ENCODE assay signal across 8 mouse cellular contexts in the genomic region with DNA sequence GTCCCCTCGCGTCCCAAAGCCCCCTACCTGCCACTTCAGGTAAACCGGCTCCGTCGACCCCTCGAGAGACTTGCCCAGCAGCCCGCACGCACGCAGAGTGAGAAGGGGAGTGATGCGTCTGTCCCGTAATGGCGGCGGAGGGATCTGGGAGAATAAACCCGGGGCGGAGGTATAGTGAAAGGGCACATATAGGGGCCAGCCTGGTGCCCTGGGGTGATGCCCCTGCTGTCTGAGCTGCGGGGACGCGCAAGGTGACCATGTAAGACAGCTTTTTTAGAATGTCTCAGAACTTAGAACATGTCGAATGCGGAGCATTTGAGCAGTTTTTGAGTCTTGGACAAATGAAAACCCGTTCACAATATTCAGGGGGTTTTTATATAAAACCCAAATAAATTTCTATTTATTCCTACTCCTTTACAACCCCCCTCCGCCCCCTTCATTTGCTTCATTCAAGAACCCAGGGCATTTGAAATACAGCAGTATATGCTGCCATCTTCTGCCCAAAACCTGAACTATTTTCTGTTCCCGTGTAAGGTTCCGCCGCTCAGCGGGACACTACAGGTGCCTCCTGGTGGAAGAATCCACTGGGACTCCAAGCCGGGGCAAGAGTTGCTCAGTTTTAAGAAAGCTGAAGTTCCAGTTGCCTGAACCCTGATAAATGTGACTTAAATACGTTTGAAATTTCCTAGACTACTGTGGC. TPM values are rescaled to one million over a fixed set of nuclear protein-coding genes. Genes with fewer than 3 reads are reported as not detected.
DNase-seq lines count a peak whose midpoint lies in the region; ATAC-seq lines count a peak whose summit lies in the region.

A gene (minus strand): TSS at position 250 of the 700 bp plus-strand sequence.

- peak; percentile 81 for DNase-seq in NIH3T3 (ENCODE audit: low read depth)
- peak; percentile 53 for DNase-seq in cerebellum, adult 9-11 months
- peak; percentile 4 to 20 for DNase-seq in frontal cortex, postnatal 14 days (ENCODE audit: low spot score in 2 of 2)
- DNase-seq in layer of hippocampus, adult 9-11 months = peak; percentile 17
- DNase-seq in ovary, postnatal 14 days (ENCODE audit: low spot score) = peak; percentile 24
- peak; percentile 53 for DNase-seq in thymus, postnatal 25 days

- H3K4me1 ChIP-seq in hindbrain, embryonic 12.5 days = no peaks in the 10 kb centered on the region
- no peaks in the 10 kb centered on the region for H3K4me1 ChIP-seq in lung, embryonic 16.5 days (replicated peaks; ENCODE audit: control insufficient read depth, insufficient read depth, low read length)

- H3K9ac ChIP-seq in hindbrain, embryonic 12.5 days = peak within 1 kb of the TSS; percentile 49; the same call in 1 of the 2 replicates
- H3K9ac ChIP-seq in lung, embryonic 16.5 days (ENCODE audit: low read length) = peak within 1 kb of the TSS; percentile 56

- H3K4me2 ChIP-seq in hindbrain, embryonic 12.5 days (replicated peaks) = peak within 1 kb of the TSS; percentile 77
- H3K4me2 ChIP-seq in lung, embryonic 16.5 days (ENCODE audit: low read depth, low read length) = peak within 1 kb of the TSS; percentile 83

- H3K4me3 ChIP-seq in hindbrain, embryonic 12.5 days = peak within 1 kb of the TSS; percentile 51
- H3K4me3 ChIP-seq in lung, embryonic 16.5 days (ENCODE audit: low read length) = peak within 1 kb of the TSS; percentile 56

- peaks cover 67% of the 10 kb centered on the region for H3K27me3 ChIP-seq in hindbrain, embryonic 12.5 days
- peaks cover 10% of the 10 kb centered on the region for H3K27me3 ChIP-seq in lung, embryonic 16.5 days (ENCODE audit: control insufficient read depth, insufficient read depth, low read depth, low read length)

- peak; percentile 45; the same call in 1 of the 2 replicates for ATAC-seq in hindbrain, embryonic 12.5 days (ENCODE audit: low FRiP score)
- no peak for ATAC-seq in lung, embryonic 16.5 days (ENCODE audit: low read depth)

- no peaks in the 10 kb centered on the region for H3K9me3 ChIP-seq in hindbrain, embryonic 12.5 days (replicated peaks)
- H3K9me3 ChIP-seq in lung, embryonic 16.5 days (ENCODE audit: control insufficient read depth, low read length) = no peaks in the 10 kb centered on the region; the same call in 1 of the 2 replicates

- no peak within 1 kb of the TSS for H3K27ac ChIP-seq in hindbrain, embryonic 12.5 days
- no peak within 1 kb of the TSS for H3K27ac ChIP-seq in lung, embryonic 16.5 days (ENCODE audit: low read length)

- no peaks in the 10 kb centered on the region for H3K36me3 ChIP-seq in hindbrain, embryonic 12.5 days
- H3K36me3 ChIP-seq in lung, embryonic 16.5 days (ENCODE audit: control insufficient read depth, insufficient read depth, low read length) = no peaks in the 10 kb centered on the region

- WGBS in hindbrain, embryonic 12.5 days = 25% methylated on average over 28 of the region's 28 CpGs
- 21% methylated on average over 28 of the region's 28 CpGs for WGBS in lung, embryonic 16.5 days

RNA-seq across cellular contexts. Expression of the gene that starts here (rescaled TPM):
- polyA plus RNA-seq in hindbrain, embryonic 12.5 days (2016; fragmentation: Nextera tagmentation; extraction: Ambion mirVana) = 119 and 126 TPM in 2 replicates
- polyA plus RNA-seq in lung, embryonic 16.5 days (2015; fragmentation: Nextera tagmentation; extraction: Ambion mirVana) = 119 and 129 TPM in 2 replicates

Comparison
In these comparisons a context has a peak if more than half of its experiments do, and no peak if none do; other contexts are left out.
1. DNase-seq: peak in every context shown above with its lines; median percentile 81 in NIH3T3; 53 in cerebellum, adult 9-11 months; 53 in thymus, postnatal 25 days; 24 in ovary, postnatal 14 days; 17 in layer of hippocampus, adult 9-11 months; 12 in frontal cortex, postnatal 14 days.